Mouse (Mus musculus) midbrain, embryonic 15.5 days (tissue): ENCODE measurements around the gene Dgki. TPM values are rescaled to one million over a fixed set of nuclear protein-coding genes. Genes with fewer than 3 reads are reported as not detected.

ENCODE experiments used
- ATAC-seq: fragments of 200-750 bp; cut with Nextera tagmentation; replicated peaks from 2 replicates; pipeline ENCODE4 v1.8.0; 2017; ENCODE audit warnings: moderate TSS enrichment
- H3K27ac ChIP-seq: fragments of 300-500 bp; sonication (generic); 2 replicates; pipeline ENCODE4 v1.5.1; 2015; ENCODE audit warnings: mild to moderate bottlenecking, inconsistent platforms
- H3K27me3 ChIP-seq: fragments of 300-500 bp; sonication (generic); replicated peaks from 2 replicates; pipeline ENCODE4 v1.6.1; 2015; ENCODE audit warnings: inconsistent platforms
- H3K36me3 ChIP-seq: fragments of 300-500 bp; sonication (generic); replicated peaks from 2 replicates; pipeline ENCODE4 v1.6.1; 2015; ENCODE audit warnings: inconsistent platforms
- H3K4me1 ChIP-seq: fragments of 300-500 bp; sonication (generic); 2 replicates; pipeline ENCODE4 v1.6.1; 2015; ENCODE audit warnings: inconsistent platforms
- H3K4me2 ChIP-seq: fragments of 300-500 bp; sonication (generic); 2 replicates; pipeline ENCODE4 v1.6.1; 2015; ENCODE audit warnings: inconsistent platforms, mild to moderate bottlenecking, moderate library complexity
- H3K4me3 ChIP-seq: fragments of 300-500 bp; sonication (generic); 2 replicates; pipeline ENCODE4 v1.5.1; 2015; ENCODE audit warnings: mild to moderate bottlenecking, inconsistent platforms
- H3K9ac ChIP-seq: fragments of 300-500 bp; sonication (generic); 2 replicates; pipeline ENCODE4 v1.6.1; 2015; ENCODE audit warnings: mild to moderate bottlenecking, inconsistent platforms
- H3K9me3 ChIP-seq: fragments of 300-500 bp; sonication (generic); 2 replicates; pipeline ENCODE4 v1.6.1; 2016; ENCODE audit warnings: inconsistent platforms
- WGBS: fragments of 180-500 bp; shearing (Covaris S2); methylation state at CpG from one replicate; pipeline ENCODE4 v1.1.7; 2015; ENCODE audit warnings: mixed read lengths; 5-methylcytosine and 5-hydroxymethylcytosine counted together
- polyA plus RNA-seq: library from polyadenylated mRNA; unstranded; fragments of >200 nt; fragmentation: Nextera tagmentation; extraction: Ambion mirVana; gene quantifications from 2 replicates; pipeline ENCODE4 v1.2.1, GENCODE M21; 2015

Gene Dgki
- polyA plus RNA-seq, 1 experiment from 2014 or later: 8.9 TPM

DNA sequence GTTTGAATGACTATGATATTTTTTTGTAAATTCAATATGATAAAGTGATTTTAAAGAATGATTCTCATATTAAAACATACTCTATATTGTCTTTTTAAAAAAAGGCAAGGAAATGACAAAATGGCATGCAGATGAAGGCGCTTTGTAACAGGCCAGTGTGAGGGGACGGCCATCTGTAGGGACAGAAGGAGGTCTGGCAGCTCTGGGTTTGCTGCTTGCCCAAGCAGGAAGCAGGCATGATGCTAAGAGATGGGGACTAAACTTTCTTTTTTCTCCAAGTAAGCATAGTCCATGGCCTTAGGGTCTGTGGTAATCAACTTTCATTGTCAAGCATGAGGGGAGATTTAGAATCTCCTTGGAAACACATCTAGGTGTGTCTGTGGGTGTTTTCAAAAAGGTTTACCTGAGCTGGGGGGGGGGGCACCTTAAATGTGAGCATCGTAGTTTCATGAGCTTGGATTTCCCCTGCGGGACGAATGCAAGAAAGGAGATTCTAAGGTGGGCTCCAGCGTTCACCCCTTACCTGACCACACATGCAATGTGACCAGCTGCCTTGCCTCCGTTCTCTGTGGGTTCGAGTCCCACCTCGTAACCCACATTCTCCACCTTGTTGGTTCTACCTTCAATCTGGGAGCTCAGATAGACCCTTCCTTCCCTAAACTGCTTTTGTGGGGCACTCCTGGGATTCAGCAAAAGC, 26.1 kb upstream of the Dgki start:
- WGBS: 86% methylated on average over 9 of the region's 9 CpGs
- no peak overlapping the region for H3K4me3 ChIP-seq
- no peak for ATAC-seq

GRCm38 (mm10) chr6:37325076-37325475, 25.1 kb upstream of the Dgki start:
- ATAC-seq: no peak
- Histone ChIP-seq H3K4me3 (no peak overlapping the region), H3K36me3 (no peaks in the 10 kb centered on the region), H3K9me3 (no peaks in the 10 kb centered on the region), H3K4me1 (peaks cover 28% of the 10 kb centered on the region), H3K27me3 (no peaks in the 10 kb centered on the region), H3K27ac (no peak overlapping the region), H3K4me2 (no peak overlapping the region), H3K9ac (no peak overlapping the region)
- 90% methylated on average over 3 of the region's 3 CpGs for WGBS

More for the DNA sequence above, 26.1 kb upstream of the Dgki start:
- H3K36me3 ChIP-seq: no peaks in the 10 kb centered on the region
- H3K4me2 ChIP-seq: no peak overlapping the region
- H3K9me3 ChIP-seq: no peaks in the 10 kb centered on the region
- H3K9ac ChIP-seq: 0 out of 2 replicates have a peak overlapping the region, but pooled peaks have one; percentile 6
- H3K27ac ChIP-seq: 0 out of 2 replicates have a peak overlapping the region, but pooled peaks have one; percentile 31
- peaks cover 28% of the 10 kb centered on the region for H3K4me1 ChIP-seq
- no peaks in the 10 kb centered on the region for H3K27me3 ChIP-seq

GRCm38 (mm10) chr6:37322641-37323040, 22.7 kb upstream of the Dgki start:
- no peaks in the 10 kb centered on the region for H3K36me3 ChIP-seq
- no peaks in the 10 kb centered on the region for H3K9me3 ChIP-seq
- H3K4me2 ChIP-seq: no peak overlapping the region
- H3K27ac ChIP-seq: no peak overlapping the region
- no peak overlapping the region for H3K9ac ChIP-seq
- no peak for ATAC-seq
- H3K4me3 ChIP-seq: no peak overlapping the region
- 93% methylated on average over 7 of the region's 7 CpGs for WGBS
- H3K4me1 ChIP-seq: peaks cover 10% of the 10 kb centered on the region
- no peaks in the 10 kb centered on the region for H3K27me3 ChIP-seq

- Histone ChIP-seq H3K27ac (no peak overlapping the region), H3K36me3 (no peaks in the 10 kb centered on the region), H3K4me3 (no peak overlapping the region), H3K9ac (no peak overlapping the region), H3K4me1 (peaks cover 6% of the 10 kb centered on the region), H3K4me2 (no peak overlapping the region), H3K27me3 (no peaks in the 10 kb centered on the region), H3K9me3 (no peaks in the 10 kb centered on the region)
- WGBS: 89% methylated on average over 9 of the region's 9 CpGs
- no peak for ATAC-seq
Measured at GRCm38 (mm10) chr6:37322088-37322487, 22.1 kb upstream of the Dgki start.

- no peak overlapping the region for H3K9ac ChIP-seq
- ATAC-seq: no peak
- no peaks in the 10 kb centered on the region for H3K27me3 ChIP-seq
- 91% methylated on average over 5 of the region's 5 CpGs for WGBS
- H3K9me3 ChIP-seq: no peaks in the 10 kb centered on the region
- no peaks in the 10 kb centered on the region for H3K4me1 ChIP-seq
- no peak overlapping the region for H3K27ac ChIP-seq
- no peak overlapping the region for H3K4me2 ChIP-seq
- no peaks in the 10 kb centered on the region for H3K36me3 ChIP-seq
- no peak overlapping the region for H3K4me3 ChIP-seq
Measured at GRCm38 (mm10) chr6:37317904-37318303, 17.9 kb upstream of the Dgki start.

GRCm38 (mm10) chr6:37315440-37315839, 15.5 kb upstream of the Dgki start:
- Histone ChIP-seq H3K4me1 (no peaks in the 10 kb centered on the region), H3K36me3 (no peaks in the 10 kb centered on the region), H3K9ac (no peak overlapping the region), H3K9me3 (no peaks in the 10 kb centered on the region), H3K4me2 (no peak overlapping the region), H3K27me3 (no peaks in the 10 kb centered on the region), H3K27ac (no peak overlapping the region), H3K4me3 (no peak overlapping the region)
- no peak for ATAC-seq

- Histone ChIP-seq H3K4me2 (no peak overlapping the region), H3K27me3 (no peaks in the 10 kb centered on the region), H3K9me3 (no peaks in the 10 kb centered on the region), H3K27ac (no peak overlapping the region), H3K9ac (no peak overlapping the region), H3K4me3 (no peak overlapping the region), H3K36me3 (no peaks in the 10 kb centered on the region), H3K4me1 (no peaks in the 10 kb centered on the region)
- 93% methylated on average over 4 of the region's 4 CpGs for WGBS
- no peak for ATAC-seq
Measured at GRCm38 (mm10) chr6:37310601-37311000, 10.6 kb upstream of the Dgki start.

GRCm38 (mm10) chr6:37306616-37307015, 6.6 kb upstream of the Dgki start:
- Histone ChIP-seq H3K9me3 (no peaks in the 10 kb centered on the region), H3K9ac (no peak overlapping the region), H3K36me3 (no peaks in the 10 kb centered on the region), H3K4me2 (no peak overlapping the region), H3K27me3 (peaks cover under 1% of the 10 kb centered on the region; the same call in 1 of the 2 replicates), H3K4me3 (no peak overlapping the region), H3K27ac (no peak overlapping the region), H3K4me1 (no peaks in the 10 kb centered on the region)
- WGBS: 88% methylated on average over 1 of the region's 1 CpGs
- no peak for ATAC-seq

DNA sequence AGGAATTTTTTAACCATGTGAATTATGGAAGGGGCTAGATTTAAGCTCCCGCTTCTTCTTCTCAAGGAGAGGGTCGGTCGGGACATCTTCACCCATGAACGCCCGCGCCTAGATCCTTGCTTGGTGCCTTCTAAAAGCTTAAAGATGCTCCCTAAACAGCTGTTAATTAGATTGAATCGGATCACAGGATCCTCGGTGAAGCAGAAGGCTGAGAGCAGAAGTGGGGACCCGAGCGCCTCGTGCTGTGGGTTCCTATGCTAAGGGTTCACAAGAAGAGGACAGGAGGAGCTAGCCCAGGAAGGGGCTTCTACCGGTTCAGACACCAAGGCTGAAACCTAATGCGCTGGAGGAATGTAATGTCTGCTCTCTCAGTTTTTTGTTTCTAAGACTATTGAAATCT, 508 bp upstream of the Dgki start:
- ATAC-seq: peak; percentile 9; the same call in 1 of the 2 replicates
- Histone ChIP-seq H3K4me2 (peak overlapping the region; percentile 94), H3K4me3 (peak overlapping the region; percentile 77), H3K9me3 (no peaks in the 10 kb centered on the region), H3K4me1 (peaks cover 42% of the 10 kb centered on the region), H3K27me3 (peaks cover 3% of the 10 kb centered on the region; the same call in 1 of the 2 replicates), H3K36me3 (no peaks in the 10 kb centered on the region), H3K27ac (peak overlapping the region; percentile 88), H3K9ac (peak overlapping the region; percentile 82)
- 7% methylated on average over 13 of the region's 13 CpGs for WGBS

GRCm38 (mm10) chr6:37298982-37299381, 1.0 kb downstream of the Dgki start:
- Histone ChIP-seq H3K27me3 (peaks cover 3% of the 10 kb centered on the region; the same call in 1 of the 2 replicates), H3K4me3 (peak overlapping the region; percentile 77), H3K27ac (no peak overlapping the region), H3K4me1 (peaks cover 42% of the 10 kb centered on the region), H3K4me2 (peak overlapping the region; percentile 94), H3K9me3 (no peaks in the 10 kb centered on the region), H3K9ac (peak overlapping the region; percentile 82), H3K36me3 (no peaks in the 10 kb centered on the region)
- 23% methylated on average over 4 of the region's 4 CpGs for WGBS
- ATAC-seq: no peak

DNA sequence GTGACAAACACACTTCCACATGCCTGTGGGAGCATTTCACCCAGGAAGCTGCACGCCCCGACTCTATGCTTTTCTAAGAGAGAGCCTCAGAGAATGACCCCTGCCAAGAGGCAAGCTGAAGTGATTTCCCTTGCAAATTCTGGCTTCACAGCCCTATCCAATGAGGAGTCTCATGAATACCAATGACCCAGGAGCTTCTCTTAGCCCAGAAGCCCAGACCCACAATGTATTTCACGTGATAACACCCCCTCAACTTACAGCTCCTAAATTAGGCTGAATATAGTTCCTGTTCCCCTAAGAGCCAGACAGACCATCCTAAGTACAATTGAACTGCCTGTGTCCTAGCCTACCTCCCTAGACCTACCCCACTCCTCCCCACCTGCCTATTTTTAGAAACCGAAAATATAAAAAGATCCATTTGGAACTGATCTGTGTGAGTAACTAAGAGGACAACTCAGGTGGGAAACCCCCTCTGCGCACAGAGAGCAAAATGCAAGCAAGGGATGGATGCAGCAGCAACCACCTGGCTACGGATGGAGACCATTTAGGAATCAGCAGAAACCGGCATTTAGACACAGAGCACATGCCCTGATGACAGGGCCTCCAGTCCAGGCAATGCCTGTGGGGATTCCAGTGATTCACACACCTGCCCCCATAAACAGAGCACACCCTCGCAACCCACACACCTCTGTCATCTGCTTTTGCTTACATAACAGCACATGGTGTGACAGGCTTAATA, 2.1 kb downstream of the Dgki start:
- peaks cover 3% of the 10 kb centered on the region; the same call in 1 of the 2 replicates for H3K27me3 ChIP-seq
- H3K27ac ChIP-seq: peak overlapping the region; percentile 27; the same call in 1 of the 2 replicates
- no peak for ATAC-seq
- peak overlapping the region; percentile 25; the same call in 1 of the 2 replicates for H3K9ac ChIP-seq
- peak overlapping the region; percentile 77 for H3K4me3 ChIP-seq
- H3K36me3 ChIP-seq: no peaks in the 10 kb centered on the region
- peak overlapping the region; percentile 94 for H3K4me2 ChIP-seq
- WGBS: 34% methylated on average over 8 of the region's 8 CpGs
- H3K4me1 ChIP-seq: peaks cover 42% of the 10 kb centered on the region
- no peaks in the 10 kb centered on the region for H3K9me3 ChIP-seq

DNA sequence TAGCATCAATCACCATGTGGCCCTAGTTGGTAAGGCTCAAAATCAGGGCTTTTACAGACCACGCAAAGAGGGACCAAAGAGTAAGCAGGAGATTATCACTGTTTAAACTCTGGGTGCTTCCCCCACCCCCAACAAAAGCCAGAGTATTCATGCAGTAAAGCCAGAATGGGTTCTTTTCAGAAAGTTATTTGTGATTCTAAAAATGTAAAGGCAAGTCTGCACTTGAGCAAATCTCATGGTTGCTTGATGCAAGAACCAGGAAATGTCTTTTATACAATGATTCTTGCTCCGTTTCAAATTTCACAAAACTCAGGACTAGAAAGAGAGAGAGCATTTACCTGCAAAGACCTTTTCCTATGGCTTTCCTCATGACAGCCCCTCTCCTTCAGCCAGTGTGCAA, 7.9 kb downstream of the Dgki start:
- peaks cover 18% of the 10 kb centered on the region for H3K4me1 ChIP-seq
- no peaks in the 10 kb centered on the region for H3K36me3 ChIP-seq
- no peak overlapping the region for H3K4me3 ChIP-seq
- H3K4me2 ChIP-seq: no peak overlapping the region
- no peaks in the 10 kb centered on the region for H3K27me3 ChIP-seq
- ATAC-seq: no peak
- no peak overlapping the region for H3K9ac ChIP-seq
- no peaks in the 10 kb centered on the region for H3K9me3 ChIP-seq
- H3K27ac ChIP-seq: no peak overlapping the region
- WGBS: 62% methylated on average over 2 of the region's 2 CpGs
